Mouse (Mus musculus) kidney, adult 9 months (tissue): Measurements from ENCODE around the gene Pycr1.
A peak's percentile ranks its signal among the peaks of the same experiment; 100 is the strongest.

ENCODE experiments used
- DNase-seq: peaks from one replicate; pipeline ENCODE4 v3.0.0; 2022

Gene Pycr1

GRCm38 (mm10) chr11:120654741-120655140, 11.2 kb upstream of the Pycr1 start:
- DNase-seq = no peak

- DNase-seq = no peak
Measured at GRCm38 (mm10) chr11:120651872-120652271, 8.3 kb upstream of the Pycr1 start.

- no peak for DNase-seq
Measured at GRCm38 (mm10) chr11:120648001-120648476, 4.5 kb upstream of the Pycr1 start, which contains the start of gene Myadml2. TSS of gene Myadml2 (minus strand) at chr11:120648158.

GRCm38 (mm10) chr11:120647047-120647830, 3.7 kb upstream of the Pycr1 start:
- no peak for DNase-seq

- DNase-seq = no peak
Measured at GRCm38 (mm10) chr11:120642939-120643600, 499 bp downstream of the Pycr1 start.

GRCm38 (mm10) chr11:120641869-120642268, 1.7 kb downstream of the Pycr1 start:
- no peak for DNase-seq

- DNase-seq = no peak
Measured at GRCm38 (mm10) chr11:120641255-120641654, 2.3 kb downstream of the Pycr1 start.

- DNase-seq = no peak
Measured at GRCm38 (mm10) chr11:120634810-120635209, 8.8 kb downstream of the Pycr1 start.

GRCm38 (mm10) chr11:120633520-120634343, 9.8 kb downstream of the Pycr1 start, which contains the start of gene Mafg:
TSS of gene Mafg (minus strand) at chr11:120633600.
- DNase-seq = peak; percentile 96

- DNase-seq = peak; percentile 91
Measured at GRCm38 (mm10) chr11:120632559-120633519, 10.7 kb downstream of the Pycr1 start.

- DNase-seq = peak; percentile 62
Measured at GRCm38 (mm10) chr11:120631726-120632448, 11.7 kb downstream of the Pycr1 start.

- DNase-seq = peak; percentile 84
Measured at GRCm38 (mm10) chr11:120630881-120631725, 12.5 kb downstream of the Pycr1 start.

GRCm38 (mm10) chr11:120630401-120630871, 13.1 kb downstream of the Pycr1 start:
- peak; percentile 94 for DNase-seq

GRCm38 (mm10) chr11:120629911-120630310, 13.7 kb downstream of the Pycr1 start:
- DNase-seq = peak; percentile 78

GRCm38 (mm10) chr11:120629341-120629730, 14.2 kb downstream of the Pycr1 start:
- peak; percentile 82 for DNase-seq

- DNase-seq = no peak
Measured at GRCm38 (mm10) chr11:120628601-120629340, 14.8 kb downstream of the Pycr1 start.

GRCm38 (mm10) chr11:120627468-120628300, 15.9 kb downstream of the Pycr1 start:
- DNase-seq = peak; percentile 59

GRCm38 (mm10) chr11:120626785-120627467, 16.6 kb downstream of the Pycr1 start:
- no peak for DNase-seq
